Mouse (Mus musculus) kidney, postnatal 0 days (tissue): Measurements from ENCODE around the gene Pard3. TPM values are rescaled to one million over a fixed set of nuclear protein-coding genes. Genes with fewer than 3 reads are reported as not detected.

ENCODE experiments used
- ATAC-seq: fragments of 200-750 bp; cut with Nextera tagmentation; replicated peaks from 2 replicates; pipeline ENCODE4 v1.8.0; 2017; ENCODE audit warnings: low read depth, moderate number of reproducible peaks, moderate TSS enrichment, moderate library complexity; ENCODE audit not compliant: low FRiP score
- DNase-seq: peaks from one replicate; pipeline ENCODE4 v3.0.0-alpha.2; 2016; ENCODE audit warnings: low spot score
- H3K27ac ChIP-seq: fragments of 300-500 bp; sonication (generic); 2 replicates; pipeline ENCODE4 v1.5.1; 2014; ENCODE audit warnings: mild to moderate bottlenecking
- H3K27me3 ChIP-seq: fragments of 300-500 bp; sonication (generic); 2 replicates; pipeline ENCODE4 v1.6.1; 2014; ENCODE audit warnings: low read length, mixed read lengths; ENCODE audit not compliant: insufficient read depth
- H3K36me3 ChIP-seq: fragments of 300-500 bp; sonication (generic); 2 replicates; pipeline ENCODE4 v1.6.1; 2014; ENCODE audit warnings: low read length, mixed read lengths; ENCODE audit not compliant: insufficient read depth
- H3K4me1 ChIP-seq: fragments of 300-500 bp; sonication (generic); replicated peaks from 2 replicates; pipeline ENCODE4 v1.6.1; 2014; ENCODE audit warnings: antibody characterized with exemption, low read length, mixed read lengths; ENCODE audit not compliant: insufficient read depth
- H3K4me2 ChIP-seq: fragments of 300-500 bp; sonication (generic); 2 replicates; pipeline ENCODE4 v1.6.1; 2014; ENCODE audit warnings: mild to moderate bottlenecking, low read length, moderate library complexity, mixed read lengths
- H3K4me3 ChIP-seq: fragments of 300-500 bp; sonication (generic); replicated peaks from 2 replicates; pipeline ENCODE4 v1.5.1; 2014; ENCODE audit warnings: low read depth, low read length
- H3K9ac ChIP-seq: fragments of 300-500 bp; sonication (generic); 2 replicates; pipeline ENCODE4 v1.6.1; 2014; ENCODE audit warnings: low read depth, low read length
- H3K9me3 ChIP-seq: fragments of 300-500 bp; sonication (generic); replicated peaks from 2 replicates; pipeline ENCODE4 v1.6.1; 2016; ENCODE audit warnings: low read length, inconsistent platforms, mixed read lengths
- CTCF ChIP-seq: IDR thresholded peaks from 2 replicates; pipeline ENCODE4 v1.5.1; 2016; ENCODE audit warnings: antibody characterized with exemption, low read depth, mild to moderate bottlenecking, moderate library complexity
- WGBS: fragments of 180-500 bp; shearing (Covaris S2); extraction: QIAGEN DNeasy Blood & Tissue Kit; methylation state at CpG from one replicate; pipeline ENCODE4 v1.1.7; 2014; 5-methylcytosine and 5-hydroxymethylcytosine counted together
- polyA plus RNA-seq: library from polyadenylated mRNA; unstranded; fragments of >200 nt; fragmentation: Nextera tagmentation; extraction: Ambion mirVana; gene quantifications from 2 replicates; pipeline ENCODE4 v1.2.1, GENCODE M21; 2015

Gene Pard3
- polyA plus RNA-seq, 1 experiment from 2014 or later, result 23.1 TPM

DNA sequence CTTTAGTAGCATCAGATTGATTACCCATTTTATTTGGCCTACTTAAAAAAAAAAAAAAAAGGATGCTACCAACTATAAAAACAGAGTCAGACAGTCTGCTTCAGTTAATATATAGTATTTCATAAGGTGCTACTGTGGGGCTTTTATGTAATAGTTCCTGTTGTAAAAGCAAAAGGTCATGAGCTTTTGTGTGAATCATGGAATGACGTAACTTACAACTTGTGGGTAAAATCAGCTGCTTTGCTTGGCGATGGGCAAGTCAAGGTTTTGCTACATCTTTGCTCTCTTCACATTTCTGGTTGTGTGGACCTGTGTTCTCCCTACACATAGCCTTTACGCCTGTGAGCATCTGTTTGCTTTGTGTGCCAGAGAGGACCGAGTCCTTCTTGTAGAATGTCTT is 179.7 kb downstream of the Pard3 start:
- 90% methylated on average over 4 of the region's 4 CpGs for WGBS
- H3K4me1 ChIP-seq, result no peaks in the 10 kb centered on the region

DNA sequence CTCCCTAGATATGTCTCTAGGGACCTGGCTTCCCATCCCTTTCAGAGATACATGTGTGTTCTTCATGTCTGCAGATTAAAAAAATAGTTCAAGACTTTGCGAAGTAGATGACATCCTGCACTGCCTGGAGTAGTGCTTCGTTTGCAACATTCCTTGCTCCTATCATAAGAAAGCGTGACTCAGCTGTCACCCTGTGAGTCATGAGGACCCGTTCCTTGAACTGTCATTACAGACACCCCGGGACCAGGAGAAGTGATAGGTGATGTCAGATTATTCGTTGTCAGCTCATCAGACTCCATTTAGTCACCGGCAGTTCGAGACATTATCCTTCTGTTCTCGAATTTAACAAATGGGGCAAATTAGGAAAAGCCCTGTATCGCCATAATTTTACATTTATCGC is 180.1 kb downstream of the Pard3 start:
- no peak overlapping the region for H3K4me3 ChIP-seq
- ATAC-seq (no peak), DNase-seq (no peak)
- TF ChIP-seq CTCF, result no peak
- no peak overlapping the region for H3K4me2 ChIP-seq
- no peak overlapping the region for H3K27ac ChIP-seq
- 82% methylated on average over 11 of the region's 11 CpGs for WGBS
- H3K9me3 ChIP-seq, result no peaks in the 10 kb centered on the region
- H3K9ac ChIP-seq, result no peak overlapping the region
- H3K4me1 ChIP-seq, result no peaks in the 10 kb centered on the region
- no peaks in the 10 kb centered on the region for H3K27me3 ChIP-seq
- H3K36me3 ChIP-seq, result no peaks in the 10 kb centered on the region

More for the DNA sequence above, 179.7 kb downstream of the Pard3 start:
- H3K36me3 ChIP-seq, result no peaks in the 10 kb centered on the region
- no peaks in the 10 kb centered on the region for H3K9me3 ChIP-seq
- H3K4me3 ChIP-seq, result no peak overlapping the region
- no peak overlapping the region for H3K9ac ChIP-seq
- ATAC-seq (no peak), DNase-seq (no peak)
- no peak overlapping the region for H3K27ac ChIP-seq
- no peak for TF ChIP-seq CTCF
- H3K4me2 ChIP-seq, result no peak overlapping the region
- no peaks in the 10 kb centered on the region for H3K27me3 ChIP-seq

DNA sequence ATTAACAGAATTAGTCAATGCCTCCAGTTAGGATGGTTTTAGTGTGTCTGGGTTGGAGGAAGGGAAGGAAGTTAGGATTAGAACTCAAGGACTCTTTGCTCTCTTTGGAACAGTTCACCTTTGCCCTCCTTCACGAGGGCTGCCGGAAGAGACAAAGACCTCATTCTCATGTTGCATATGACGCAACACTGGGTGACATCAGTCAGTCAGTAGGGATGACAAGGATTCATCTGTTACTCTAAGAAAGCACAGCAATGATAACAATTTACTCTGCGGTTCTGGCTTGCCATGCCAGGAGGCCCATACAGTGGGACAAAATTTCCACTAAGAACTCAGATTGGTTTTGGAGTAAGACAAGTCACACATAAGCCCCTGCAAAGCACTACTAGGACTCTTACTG is 187.1 kb downstream of the Pard3 start:
- Histone ChIP-seq H3K36me3 (no peaks in the 10 kb centered on the region), H3K4me3 (no peak overlapping the region), H3K9me3 (no peaks in the 10 kb centered on the region), H3K4me2 (no peak overlapping the region), H3K4me1 (no peaks in the 10 kb centered on the region), H3K27me3 (no peaks in the 10 kb centered on the region), H3K27ac (no peak overlapping the region), H3K9ac (no peak overlapping the region)
- TF ChIP-seq CTCF, result no peak
- no peak for ATAC-seq
- WGBS, result 68% methylated on average over 4 of the region's 4 CpGs
- DNase-seq, result no peak

DNA sequence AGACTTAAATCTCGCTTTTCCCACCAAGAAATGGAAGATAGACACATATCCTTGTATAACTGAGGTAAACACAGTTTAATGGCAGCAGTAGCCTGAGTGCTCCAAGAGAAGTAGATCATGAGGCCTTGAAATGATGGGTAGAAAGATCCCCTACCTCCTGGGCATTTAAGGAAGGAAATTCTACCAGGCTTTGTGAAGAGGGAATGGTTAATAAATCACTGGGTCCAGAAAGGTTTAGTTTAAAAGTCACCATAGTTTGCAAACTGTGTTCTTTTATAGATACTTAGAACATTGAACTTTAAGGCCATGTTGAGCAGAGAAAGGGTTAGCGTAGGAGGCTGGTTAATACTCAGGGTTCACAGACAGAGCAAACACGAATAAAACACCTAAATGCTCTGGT is 187.8 kb downstream of the Pard3 start:
- no peaks in the 10 kb centered on the region for H3K36me3 ChIP-seq
- H3K9me3 ChIP-seq, result no peaks in the 10 kb centered on the region
- H3K27me3 ChIP-seq, result no peaks in the 10 kb centered on the region
- 67% methylated on average over 3 of the region's 3 CpGs for WGBS
- H3K4me3 ChIP-seq, result no peak overlapping the region
- H3K9ac ChIP-seq, result no peak overlapping the region
- ATAC-seq (no peak), DNase-seq (no peak)
- no peaks in the 10 kb centered on the region for H3K4me1 ChIP-seq
- no peak overlapping the region for H3K4me2 ChIP-seq
- TF ChIP-seq CTCF, result no peak
- H3K27ac ChIP-seq, result no peak overlapping the region

DNA sequence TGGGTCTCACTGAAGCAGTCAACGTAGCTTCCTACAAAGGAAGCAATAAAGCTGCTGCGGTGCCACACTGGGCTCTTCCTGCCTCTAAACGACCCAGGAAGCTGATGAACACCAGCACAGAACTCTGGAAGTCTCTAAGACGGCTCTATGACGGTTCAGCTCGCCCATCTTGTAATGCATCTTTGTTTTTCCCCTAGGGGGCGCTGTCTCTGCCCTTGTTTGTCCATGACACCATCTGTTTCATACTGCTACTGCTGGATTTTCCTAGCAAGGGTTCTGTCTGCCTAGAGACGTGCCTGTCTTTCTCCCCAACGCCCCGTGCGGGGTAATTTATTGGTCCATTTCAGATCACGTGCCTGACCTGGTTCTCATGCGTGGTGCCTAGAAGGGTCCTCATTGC is 188.3 kb downstream of the Pard3 start:
- DNase-seq, result no peak
- no peak overlapping the region for H3K9ac ChIP-seq
- ATAC-seq, result no peak
- no peak overlapping the region for H3K4me3 ChIP-seq
- H3K27ac ChIP-seq, result no peak overlapping the region
- WGBS, result 66% methylated on average over 13 of the region's 13 CpGs
- H3K4me1 ChIP-seq, result no peaks in the 10 kb centered on the region
- no peaks in the 10 kb centered on the region for H3K27me3 ChIP-seq
- peak; percentile 56 for TF ChIP-seq CTCF
- no peaks in the 10 kb centered on the region for H3K36me3 ChIP-seq
- H3K4me2 ChIP-seq, result no peak overlapping the region
- no peaks in the 10 kb centered on the region for H3K9me3 ChIP-seq

DNA sequence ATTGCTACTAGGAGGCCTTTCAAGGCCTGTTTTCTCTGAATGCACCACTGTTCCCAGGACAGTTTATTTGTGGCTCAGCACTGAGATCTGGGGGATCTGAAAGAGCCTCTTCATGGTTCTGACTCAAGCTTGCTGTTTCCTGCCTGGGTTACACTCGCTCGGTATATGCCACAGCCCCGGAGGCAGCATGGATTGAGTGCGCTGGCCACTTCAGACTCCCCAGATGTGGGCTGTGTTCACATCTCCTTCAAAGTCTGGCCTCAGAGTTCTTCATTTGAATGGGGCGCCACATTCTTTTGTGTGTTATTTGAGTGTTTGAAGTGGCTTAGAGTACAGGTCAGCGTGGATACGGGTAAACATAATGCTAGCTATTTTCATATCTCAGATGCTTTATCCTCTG is 190.9 kb downstream of the Pard3 start:
- no peak overlapping the region for H3K4me3 ChIP-seq
- H3K27ac ChIP-seq, result no peak overlapping the region
- H3K4me1 ChIP-seq, result no peaks in the 10 kb centered on the region
- no peak for TF ChIP-seq CTCF
- no peaks in the 10 kb centered on the region for H3K9me3 ChIP-seq
- ATAC-seq (no peak), DNase-seq (no peak)
- no peaks in the 10 kb centered on the region for H3K36me3 ChIP-seq
- H3K4me2 ChIP-seq, result no peak overlapping the region
- no peaks in the 10 kb centered on the region for H3K27me3 ChIP-seq
- WGBS, result 91% methylated on average over 7 of the region's 7 CpGs
- no peak overlapping the region for H3K9ac ChIP-seq

DNA sequence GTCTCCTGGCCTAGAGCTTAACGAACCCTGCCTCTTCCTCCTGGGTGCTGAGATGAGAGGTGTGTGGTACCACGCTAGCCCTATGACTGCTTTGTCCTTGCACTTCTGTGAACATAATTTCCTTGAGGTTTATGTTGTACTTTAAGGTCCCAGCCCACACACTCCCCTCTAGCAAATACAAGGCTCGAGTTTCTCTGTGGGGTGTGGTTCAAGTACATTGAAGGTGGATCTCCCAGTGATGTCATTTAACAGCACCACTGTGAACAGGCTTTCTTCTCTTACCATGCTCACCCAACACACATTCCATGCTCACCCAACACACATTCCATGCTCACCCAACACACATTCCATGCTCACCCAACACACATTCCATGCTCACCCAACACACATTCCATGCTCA is 193.4 kb downstream of the Pard3 start:
- 76% methylated on average over 3 of the region's 3 CpGs for WGBS
- Histone ChIP-seq H3K27me3 (no peaks in the 10 kb centered on the region), H3K4me1 (no peaks in the 10 kb centered on the region), H3K27ac (no peak overlapping the region), H3K9me3 (no peaks in the 10 kb centered on the region), H3K4me2 (no peak overlapping the region), H3K4me3 (no peak overlapping the region), H3K9ac (no peak overlapping the region), H3K36me3 (no peaks in the 10 kb centered on the region)
- ATAC-seq, result no peak
- no peak for DNase-seq
- TF ChIP-seq CTCF, result no peak
